ENCODE assay signal across 32 mouse cellular contexts in the genomic region with DNA sequence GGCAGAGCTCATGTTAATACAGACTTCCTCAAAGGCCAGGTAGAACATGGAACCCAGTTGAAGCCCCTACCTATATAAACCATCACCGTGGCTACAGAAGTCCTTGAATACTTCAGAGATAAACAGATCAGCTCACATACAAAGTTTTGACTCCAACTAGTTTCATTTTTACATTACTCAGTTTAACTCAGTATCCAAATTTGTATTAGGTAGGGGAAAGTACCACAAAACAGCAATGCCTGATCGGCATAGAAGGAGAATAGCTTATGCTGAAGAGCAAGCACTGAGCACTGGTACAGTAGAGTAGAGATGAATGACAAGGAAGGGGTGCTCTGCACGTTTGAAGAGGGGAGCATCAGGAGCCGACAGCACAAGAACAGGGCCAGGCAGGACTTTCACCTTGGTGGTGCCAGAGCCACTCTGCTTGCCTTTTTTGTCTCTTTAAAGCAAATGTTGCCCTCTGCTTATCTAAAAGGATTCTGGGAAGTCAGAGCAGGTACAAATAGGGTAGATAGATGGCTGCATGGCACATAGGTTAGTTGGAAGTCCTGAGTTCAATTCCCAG.
DNase-seq lines count a peak whose midpoint lies in the region; ATAC-seq and TF ChIP-seq lines count a peak whose summit lies in the region.
"Had no signal": no experiment of that assay in that cellular context is flagged by ENCODE, and none has a peak within 500 bp of the region (broad histone marks: within the 10 kb centered on the region; RNA-seq: fewer than 3 reads in every experiment).

No protein-coding gene starts in this region.

- peak overlapping the region; percentile 99 for H3K27ac ChIP-seq in thymus, adult 2 months (ENCODE audit: control insufficient read depth, insufficient read depth, low read length)
- H3K27ac ChIP-seq in CH12.LX (ENCODE audit: insufficient read depth, low read depth), result peak overlapping the region; percentile 54
- H3K27ac ChIP-seq: embryonic facial prominence, embryonic 13.5 days; forebrain, embryonic 12.5 days; heart, embryonic 15.5 days; hindbrain, embryonic 14.5 days; intestine, embryonic 15.5 days; layer of hippocampus, adult 2 months; liver, embryonic 15.5 days; lung, embryonic 15.5 days; midbrain, embryonic 10.5 days; neural tube, embryonic 15.5 days had no signal

- no peak for TF ChIP-seq RAD21 in CH12.LX (IDR thresholded peaks at IDR 0.05; ENCODE audit: low read depth, low read length)

- H3K79me2 ChIP-seq in CH12.LX (replicated peaks; ENCODE audit: control insufficient read depth, extremely low read depth, insufficient read depth, poor library complexity, severe bottlenecking), result no peaks in the 10 kb centered on the region; the same call in 1 of the 2 replicates

- H3K9me3 ChIP-seq in CH12.LX (replicated peaks; ENCODE audit: low read length), result no peaks in the 10 kb centered on the region
- H3K9me3 ChIP-seq: embryonic facial prominence, embryonic 13.5 days; forebrain, embryonic 12.5 days; heart, embryonic 15.5 days; intestine, embryonic 15.5 days; liver, embryonic 15.5 days; lung, embryonic 15.5 days; midbrain, embryonic 10.5 days; neural tube, embryonic 15.5 days had no signal

- no peak for TF ChIP-seq POLR2A in thymus, adult 2 months (IDR thresholded peaks at IDR 0.05; ENCODE audit: control insufficient read depth, extremely low read depth, insufficient read depth, low read length, poor library complexity)
- no peak for TF ChIP-seq POLR2A in CH12.LX (IDR thresholded peaks at IDR 0.05; ENCODE audit: low read depth, low read length)

- in situ Hi-C loops in CH12.LX (cut with MboI; ENCODE audit: low pct_ligation_motif_present, low pct_unique_long_range_greater_than_20kb, low sequenced_read_pairs), result no loop called here

- H3K36me3 ChIP-seq in thymus, adult 2 months (ENCODE audit: control insufficient read depth, insufficient read depth, low read length), result no peaks in the 10 kb centered on the region
- H3K36me3 ChIP-seq in CH12.LX (replicated peaks in 1 of 2; ENCODE audit: control insufficient read depth in 1 of 2, insufficient read depth in 1 of 2, low read length in 1 of 2), result peaks cover 5 to 55% of the 10 kb centered on the region in 2 experiments
- H3K36me3 ChIP-seq: liver, embryonic 15.5 days had no signal

- peaks cover 34% of the 10 kb centered on the region for H3K4me1 ChIP-seq in thymus, adult 2 months (replicated peaks; ENCODE audit: control insufficient read depth, insufficient read depth, low read length)
- H3K4me1 ChIP-seq in CH12.LX (ENCODE audit: control insufficient read depth in 1 of 2, insufficient read depth in 2 of 2), result peaks cover 47 to 76% of the 10 kb centered on the region in 2 experiments
- H3K4me1 ChIP-seq: heart, embryonic 15.5 days; intestine, embryonic 15.5 days; midbrain, embryonic 10.5 days; neural tube, embryonic 15.5 days had no signal

- WGBS in thymus, adult 2 months, result 45% methylated on average over 4 of the region's 4 CpGs

- no peaks in the 10 kb centered on the region for H3K27me3 ChIP-seq in thymus, adult 2 months (ENCODE audit: control insufficient read depth, insufficient read depth, low read length)
- H3K27me3 ChIP-seq in CH12.LX (replicated peaks), result no peaks in the 10 kb centered on the region
- H3K27me3 ChIP-seq: embryonic facial prominence, embryonic 13.5 days; forebrain, embryonic 12.5 days; heart, embryonic 15.5 days; intestine, embryonic 15.5 days; liver, embryonic 15.5 days; lung, embryonic 15.5 days; neural tube, embryonic 15.5 days had no signal

- peak; percentile 26 for DNase-seq in thymus, adult 2 months
- DNase-seq in thymus, postnatal 25 days, result no peak
- no peak for DNase-seq in CH12.LX (ENCODE audit: extremely low read depth)
- DNase-seq in natural killer cell, adult 2 months (ENCODE audit: low spot score in 2 of 2), result no peak
- no peak for DNase-seq in adrenal gland, postnatal 10 days
- DNase-seq in frontal cortex, postnatal 10 days (ENCODE audit: low spot score in 2 of 2), result no peak
- DNase-seq: B cell, adult 2 months; cerebellum, adult 2 months; cerebellum, postnatal 36 days; embryo, embryonic 11 days; gastrocnemius, postnatal 36 days; heart, postnatal 4 days; kidney, adult 9 months; kidney, postnatal 25 days; layer of hippocampus, postnatal 36 days; lung, postnatal 36 days; right cerebral cortex, adult 18-20 months; right cerebral cortex, postnatal 4 days had no signal

- no peak overlapping the region for H3K4me3 ChIP-seq in thymus, adult 2 months (ENCODE audit: control insufficient read depth, insufficient read depth, low read length)
- no peak overlapping the region for H3K4me3 ChIP-seq in CH12.LX (replicated peaks in 1 of 3; ENCODE audit: low read depth in 2 of 3, low read length in 2 of 3, poor library complexity in 1 of 3)
- H3K4me3 ChIP-seq: embryonic facial prominence, embryonic 13.5 days; erythroblast, embryonic 14.5 days; forebrain, embryonic 12.5 days; heart, embryonic 15.5 days; intestine, embryonic 15.5 days; layer of hippocampus, adult 2 months; liver, embryonic 15.5 days; lung, embryonic 15.5 days; midbrain, embryonic 10.5 days; myocyte; neural tube, embryonic 15.5 days had no signal

- dilution Hi-C loops in CH12.LX (cut with MboI; ENCODE audit: extremely low pct_ligation_motif_present, extremely low pct_unique_long_range_greater_than_20kb, low sequenced_read_pairs), result no loop called here

- no peak for TF ChIP-seq CTCF in thymus, adult 2 months (IDR thresholded peaks at IDR 0.05; ENCODE audit: borderline replicate concordance, control insufficient read depth, extremely low read depth, insufficient read depth, low read length, poor library complexity)
- TF ChIP-seq CTCF in CH12.LX (conservative IDR thresholded peaks at IDR 0.05 in 1 of 2, IDR thresholded peaks at IDR 0.05 in 1 of 2; ENCODE audit: low read depth in 2 of 2, low read length in 2 of 2), result no peak

- no peak overlapping the region for H3K9ac ChIP-seq in CH12.LX (ENCODE audit: insufficient read depth, low read depth)
- H3K9ac ChIP-seq: embryonic facial prominence, embryonic 13.5 days; forebrain, embryonic 12.5 days; heart, embryonic 15.5 days; hindbrain, embryonic 14.5 days; intestine, embryonic 15.5 days; liver, embryonic 15.5 days; lung, embryonic 15.5 days; neural tube, embryonic 15.5 days had no signal

- H3K4me2 ChIP-seq in CH12.LX (ENCODE audit: insufficient read depth, low read depth, poor library complexity, severe bottlenecking), result peak overlapping the region; percentile 22
- H3K4me2 ChIP-seq: embryonic facial prominence, embryonic 13.5 days; forebrain, embryonic 12.5 days; heart, embryonic 15.5 days; hindbrain, embryonic 14.5 days; intestine, embryonic 15.5 days; liver, embryonic 15.5 days; lung, embryonic 15.5 days; neural tube, embryonic 15.5 days had no signal

- TF ChIP-seq EP300 in CH12.LX (IDR thresholded peaks at IDR 0.05; ENCODE audit: low read length), result peak; percentile 62; the same call in 1 of the 2 replicates

- peak; percentile 35 for ATAC-seq in inflammation-experienced regulatory T-cells, adult 6 months
- ATAC-seq: intestine, embryonic 15.5 days; midbrain, embryonic 16.5 days had no signal

TF ChIP-seq in CH12.LX, 34 proteins besides CTCF, POLR2A, EP300 and RAD21:
- no peak for TF ChIP-seq ZC3H11A (IDR thresholded peaks at IDR 0.05; ENCODE audit: low read depth, low read length)
- peak; percentile 51 for TF ChIP-seq IRF4 (IDR thresholded peaks at IDR 0.05; ENCODE audit: low read depth, low read length)
- TF ChIP-seq MEF2A (IDR thresholded peaks at IDR 0.05; ENCODE audit: borderline replicate concordance, low read depth, low read length), result peak; percentile 65; the same call in 1 of the 2 replicates
- TF ChIP-seq ELF1 (IDR thresholded peaks at IDR 0.05; ENCODE audit: low read depth, low read length), result 0 out of 2 replicates have a peak, but pooled peaks have one; percentile 12
- peak; percentile 37; the same call in 1 of the 2 replicates for TF ChIP-seq TCF12 (IDR thresholded peaks at IDR 0.05; ENCODE audit: low read depth, low read length)
- TF ChIP-seq SIN3A (IDR thresholded peaks at IDR 0.05; ENCODE audit: low read length), result 0 out of 2 replicates have a peak, but pooled peaks have one; percentile 33
- no peak for TF ChIP-seq POLR2AphosphoS2 (IDR thresholded peaks at IDR 0.05; ENCODE audit: low read depth, low read length)
- 0 out of 2 replicates have a peak, but pooled peaks have one; percentile 47 for TF ChIP-seq BHLHE40 (IDR thresholded peaks at IDR 0.05; ENCODE audit: low read depth, low read length)
- TF ChIP-seq ETS1 (conservative IDR thresholded peaks at IDR 0.05; ENCODE audit: low read depth, low read length), result peak; percentile 18; the same call in 1 of the 2 replicates
